Mouse (Mus musculus) CH12.LX (cell line): Measurements from ENCODE around the gene Tent5b. TPM values are rescaled to one million over a fixed set of nuclear protein-coding genes. Genes with fewer than 3 reads are reported as not detected.

Experiments used
- DNase-seq: peaks from one replicate; pipeline ENCODE4 v3.0.0-alpha.2; 2013; ENCODE audit errors: extremely low read depth
- H3K27ac ChIP-seq: 2 replicates; pipeline ENCODE4 v1.5.1; 2012; ENCODE audit warnings: low read depth, mild to moderate bottlenecking, control low read depth, moderate library complexity; ENCODE audit not compliant: insufficient read depth
- H3K27me3 ChIP-seq: replicated peaks from 2 replicates; pipeline ENCODE3; 2012; ENCODE audit warnings: inconsistent platforms
- H3K36me3 ChIP-seq, 2 experiments: replicated peaks in 1 of 2; 2 replicates each; pipeline versions ENCODE3 to v1.6.1; 2012; ENCODE audit warnings: inconsistent platforms in 1 of 2, low read length in 1 of 2, mild to moderate bottlenecking in 1 of 2, mixed read lengths in 1 of 2, moderate library complexity in 1 of 2; ENCODE audit not compliant: control insufficient read depth in 1 of 2, insufficient read depth in 1 of 2
- H3K4me1 ChIP-seq, 2 experiments: 2 replicates each; pipeline ENCODE4 v1.6.1; 2012; ENCODE audit warnings: inconsistent platforms in 1 of 2, moderate library complexity in 1 of 2; ENCODE audit not compliant: insufficient read depth in 2 of 2, control insufficient read depth in 1 of 2
- H3K4me2 ChIP-seq: 2 replicates; pipeline ENCODE4 v1.6.1; 2012; ENCODE audit warnings: low read depth, mild to moderate bottlenecking, control low read depth; ENCODE audit not compliant: poor library complexity, insufficient read depth, severe bottlenecking
- H3K4me3 ChIP-seq, 3 experiments: fragments of 150-350 bp in 1 of 3; sonication (generic) in 1 of 3; replicated peaks in 1 of 3; 2 replicates each; pipeline versions ENCODE3 to v1.5.1; 2011 to 2012; ENCODE audit warnings: low read depth in 2 of 3, low read length in 2 of 3, mild to moderate bottlenecking in 2 of 3, moderate library complexity in 2 of 3, control low read depth in 1 of 3, improper control_type of control experiment in 1 of 3, inconsistent platforms in 1 of 3, mixed read lengths in 1 of 3; ENCODE audit not compliant: poor library complexity in 1 of 3
- H3K79me2 ChIP-seq: replicated peaks from 2 replicates; pipeline ENCODE4 v1.6.1; 2012; ENCODE audit warnings: mild to moderate bottlenecking, moderate library complexity; ENCODE audit not compliant: control insufficient read depth, poor library complexity, insufficient read depth, severe bottlenecking; ENCODE audit errors: extremely low read depth
- H3K9ac ChIP-seq: 2 replicates; pipeline ENCODE4 v1.6.1; 2012; ENCODE audit warnings: low read depth, mild to moderate bottlenecking, control low read depth, moderate library complexity; ENCODE audit not compliant: insufficient read depth
- H3K9me3 ChIP-seq: replicated peaks from 2 replicates; pipeline ENCODE3; 2012; ENCODE audit warnings: low read length, inconsistent platforms, mixed read lengths
- BHLHE40 ChIP-seq: IDR thresholded peaks from 2 replicates; pipeline ENCODE4 v1.6.1; 2011; ENCODE audit warnings: mild to moderate bottlenecking, low read depth, low read length, improper control_type of control experiment
- CHD2 ChIP-seq: IDR thresholded peaks from 2 replicates; pipeline ENCODE4 v1.6.1; 2011; ENCODE audit warnings: low read length, improper control_type of control experiment
- CTCF ChIP-seq, 2 experiments: IDR thresholded peaks in 1 of 2; conservative IDR thresholded peaks in 1 of 2; 2 replicates each; pipeline ENCODE4 v1.5.1; 2011 to 2012; ENCODE audit warnings: low read depth in 2 of 2, low read length in 2 of 2, improper control_type of control experiment in 1 of 2, inconsistent platforms in 1 of 2, mild to moderate bottlenecking in 1 of 2, moderate library complexity in 1 of 2
- ELF1 ChIP-seq: IDR thresholded peaks from 2 replicates; pipeline ENCODE4 v1.6.1; 2014; ENCODE audit warnings: low read depth, mild to moderate bottlenecking, inconsistent platforms, low read length, improper control_type of control experiment
- EP300 ChIP-seq: IDR thresholded peaks from 2 replicates; pipeline ENCODE4 v1.6.1; 2011; ENCODE audit warnings: low read length, improper control_type of control experiment
- ETS1 ChIP-seq: conservative IDR thresholded peaks from 2 replicates; pipeline ENCODE4 v1.6.1; 2012; ENCODE audit warnings: low read depth, mild to moderate bottlenecking, inconsistent platforms, low read length, improper control_type of control experiment, moderate library complexity
- HCFC1 ChIP-seq: IDR thresholded peaks from 2 replicates; pipeline ENCODE4 v1.6.1; 2012; ENCODE audit warnings: low read depth, mild to moderate bottlenecking, inconsistent platforms, low read length, improper control_type of control experiment
- JUN ChIP-seq: IDR thresholded peaks from 2 replicates; pipeline ENCODE4 v1.6.1; 2011; ENCODE audit warnings: low read depth, mild to moderate bottlenecking, low read length, improper control_type of control experiment, moderate library complexity; ENCODE audit not compliant: insufficient read depth
- JUND ChIP-seq: conservative IDR thresholded peaks from 2 replicates; pipeline ENCODE4 v1.6.1; 2011; ENCODE audit warnings: low read depth, low read length, improper control_type of control experiment
- KAT2A ChIP-seq: IDR thresholded peaks from 2 replicates; pipeline ENCODE4 v1.6.1; 2012; ENCODE audit warnings: low read length, improper control_type of control experiment, inconsistent platforms; ENCODE audit not compliant: insufficient replicate concordance
- MAFK ChIP-seq: IDR thresholded peaks from 2 replicates; pipeline ENCODE4 v1.6.1; 2011; ENCODE audit warnings: low read length, improper control_type of control experiment; ENCODE audit not compliant: insufficient replicate concordance
- MYC ChIP-seq: IDR thresholded peaks from 2 replicates; pipeline ENCODE4 v1.6.1; 2011; ENCODE audit warnings: low read depth, mild to moderate bottlenecking, improper control_type of control experiment, low read length
- NRF1 ChIP-seq: IDR thresholded peaks from 2 replicates; pipeline ENCODE4 v1.6.1; 2014; ENCODE audit warnings: low read depth, mild to moderate bottlenecking, inconsistent platforms, low read length, improper control_type of control experiment, moderate library complexity
- PAX5 ChIP-seq: IDR thresholded peaks from 2 replicates; pipeline ENCODE4 v1.6.1; 2012; ENCODE audit warnings: low read length, inconsistent platforms, mixed read lengths
- POLR2A ChIP-seq: IDR thresholded peaks from 2 replicates; pipeline ENCODE4 v1.6.1; 2011; ENCODE audit warnings: low read depth, mild to moderate bottlenecking, improper control_type of control experiment, low read length
- RAD21 ChIP-seq: IDR thresholded peaks from 2 replicates; pipeline ENCODE4 v1.6.1; 2011; ENCODE audit warnings: low read depth, mild to moderate bottlenecking, low read length, improper control_type of control experiment, moderate library complexity
- SIN3A ChIP-seq: IDR thresholded peaks from 2 replicates; pipeline ENCODE4 v1.6.1; 2012; ENCODE audit warnings: low read length, improper control_type of control experiment, inconsistent platforms
- UBTF ChIP-seq: IDR thresholded peaks from 2 replicates; pipeline ENCODE4 v1.6.1; 2012; ENCODE audit warnings: low read depth, mild to moderate bottlenecking, inconsistent platforms, low read length, improper control_type of control experiment, moderate library complexity
- USF1 ChIP-seq: IDR thresholded peaks from 2 replicates; pipeline ENCODE4 v1.6.1; 2014; ENCODE audit warnings: low read depth, mild to moderate bottlenecking, inconsistent platforms, low read length, improper control_type of control experiment
- USF2 ChIP-seq: conservative IDR thresholded peaks from 2 replicates; pipeline ENCODE4 v1.6.1; 2011; ENCODE audit warnings: low read depth, low read length, improper control_type of control experiment
- ZC3H11A ChIP-seq: IDR thresholded peaks from 2 replicates; pipeline ENCODE4 v1.6.1; 2012; ENCODE audit warnings: low read depth, mild to moderate bottlenecking, inconsistent platforms, low read length, improper control_type of control experiment
- ZKSCAN1 ChIP-seq: IDR thresholded peaks from 2 replicates; pipeline ENCODE4 v1.6.1; 2012; ENCODE audit warnings: low read depth, inconsistent platforms, low read length, improper control_type of control experiment, borderline replicate concordance
- ZMIZ1 ChIP-seq: IDR thresholded peaks from 2 replicates; pipeline ENCODE4 v1.6.1; 2012; ENCODE audit warnings: low read depth, mild to moderate bottlenecking, inconsistent platforms, low read length, improper control_type of control experiment
- dilution Hi-C: fragments of 300-500 bp; cut with MboI; formaldehyde crosslinking; loops from 2 replicates; pipeline ENCODE4 v1.14.3; 2020; ENCODE audit warnings: low sequenced_read_pairs; ENCODE audit not compliant: extremely low pct_unique_long_range_greater_than_20kb, extremely low pct_ligation_motif_present
- in situ Hi-C: fragments of 300-500 bp; cut with MboI; formaldehyde crosslinking; loops from 3 replicates; pipeline ENCODE4 v1.14.3; 2019; ENCODE audit warnings: low sequenced_read_pairs, low pct_ligation_motif_present, low pct_unique_long_range_greater_than_20kb, mixed read lengths
- polyA plus RNA-seq: library from polyadenylated mRNA; unstranded; fragments of >175 nt; gene quantifications from 2 replicates; pipeline ENCODE4 v1.2.1, GENCODE M21; 2012; ENCODE audit warnings: low read depth; ENCODE audit not compliant: insufficient read length
- total RNA-seq, 2 experiments: library from RNA; depleted of rRNA; stranded (reverse); fragments of 300-350 nt in 1 of 2; fragments of >200 nt in 1 of 2; gene quantifications; 2 replicates each; pipeline ENCODE4 v1.2.3; 2012 to 2014

The Tent5b gene
- total and polyA plus RNA-seq, 3 experiments: not detected

DNA sequence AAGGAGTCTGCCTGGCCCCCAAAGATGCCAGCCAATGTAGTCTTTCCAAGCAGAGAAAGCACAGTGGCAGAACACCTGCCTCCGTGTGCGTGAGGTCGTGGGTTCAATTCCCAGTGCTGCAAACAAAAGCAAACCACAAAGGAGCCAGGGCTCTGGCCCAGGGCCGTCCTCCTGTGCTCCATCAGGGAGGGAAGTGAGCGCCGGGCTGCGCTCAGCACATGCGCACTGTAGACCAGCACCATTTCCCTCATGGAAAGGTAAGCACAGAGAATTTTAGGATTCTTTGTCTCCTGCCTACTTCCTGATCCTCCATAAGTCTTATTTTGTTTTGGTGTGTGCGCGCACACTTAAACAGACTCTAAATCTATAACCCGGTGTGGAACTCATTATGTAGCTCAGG lies 32.0 kb upstream of the Tent5b start:
- H3K9ac ChIP-seq: no peak overlapping the region
- H3K36me3 ChIP-seq: no peaks in the 10 kb centered on the region
- TF ChIP-seq BHLHE40 (no peak), UBTF (no peak), CHD2 (no peak), POLR2A (no peak), ETS1 (no peak), JUND (no peak), EP300 (no peak), USF2 (no peak), JUN (no peak)
- TF ChIP-seq, all 38 proteins: peak for 0
- no peak overlapping the region for H3K4me2 ChIP-seq
- H3K79me2 ChIP-seq: no peaks in the 10 kb centered on the region
- no peak overlapping the region for H3K27ac ChIP-seq
- in situ Hi-C loops (loop anchor here (10.0 kb wide), 1 partner anchor 143 kb away; no protein-coding TSS in a partner anchor), dilution Hi-C loops (no loop called here)
- no peaks in the 10 kb centered on the region for H3K9me3 ChIP-seq
- DNase-seq: no peak
- no peak overlapping the region for H3K4me3 ChIP-seq
- H3K4me1 ChIP-seq: peaks cover 8 to 48% of the 10 kb centered on the region in 2 experiments
- H3K27me3 ChIP-seq: no peaks in the 10 kb centered on the region

DNA sequence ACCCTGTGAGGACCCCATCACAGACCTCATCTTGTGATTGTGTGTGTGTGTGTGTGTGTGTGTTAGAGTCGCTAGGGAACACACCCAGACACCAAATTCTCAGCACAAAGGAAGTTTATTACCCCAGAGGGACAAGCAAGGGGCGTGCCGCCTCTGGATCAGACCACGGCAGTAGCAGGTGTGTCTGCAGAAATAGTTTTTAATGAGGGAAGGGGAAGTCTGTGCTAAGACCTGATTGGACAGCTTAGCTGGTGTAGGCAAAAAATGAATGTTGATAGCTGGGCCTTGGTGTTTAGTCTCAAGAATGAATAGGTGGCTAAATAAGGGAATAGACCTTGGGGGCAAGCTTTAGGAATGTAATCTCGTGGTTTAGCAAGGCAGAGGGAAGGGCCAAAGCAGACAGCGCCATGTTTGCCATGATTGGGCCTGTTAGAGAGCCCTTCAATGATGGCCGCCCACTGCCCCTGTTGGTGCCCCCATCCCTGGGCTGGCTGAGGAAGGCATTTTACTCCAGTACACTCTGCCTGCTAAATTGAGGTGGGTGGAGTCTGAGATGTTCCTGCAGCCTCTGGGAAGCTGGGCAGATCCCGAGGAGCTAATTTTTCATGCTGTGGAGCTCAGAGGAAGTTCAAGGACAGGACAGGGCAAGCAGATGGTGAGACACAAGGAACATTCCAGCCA lies 31.1 kb upstream of the Tent5b start:
- H3K9ac ChIP-seq: no peak overlapping the region
- dilution Hi-C loops: no loop called here
- no peaks in the 10 kb centered on the region for H3K79me2 ChIP-seq
- TF ChIP-seq ZKSCAN1 (no peak), RAD21 (no peak), KAT2A (no peak), ZC3H11A (no peak), HCFC1 (no peak), NRF1 (no peak), PAX5 (no peak), MAFK (no peak), MYC (no peak), USF1 (no peak), ELF1 (no peak), CTCF (conservative IDR thresholded peaks at IDR 0.05 in 1 of 2, IDR thresholded peaks at IDR 0.05 in 1 of 2; ENCODE audit: low read depth in 2 of 2, low read length in 2 of 2) (no peak), ZMIZ1 (no peak), POLR2A (no peak), SIN3A (no peak), BHLHE40 (no peak)
- in situ Hi-C loops: loop anchor here (10.0 kb wide), 1 partner anchor 144 kb away; no protein-coding TSS in a partner anchor
- H3K27ac ChIP-seq: no peak overlapping the region
- H3K4me1 ChIP-seq: peaks cover 8 to 47% of the 10 kb centered on the region in 2 experiments
- no peak overlapping the region for H3K4me2 ChIP-seq
- no peaks in the 10 kb centered on the region for H3K27me3 ChIP-seq
- no peaks in the 10 kb centered on the region for H3K9me3 ChIP-seq
- DNase-seq: peak; percentile 66
- no peak overlapping the region for H3K4me3 ChIP-seq
- H3K36me3 ChIP-seq: no peaks in the 10 kb centered on the region
